7 mouse cellular contexts compared by ENCODE assay signal in genomic region chr15:95527948-95528861, GRCm38 (mm10). TPM values are rescaled to one million over a fixed set of nuclear protein-coding genes. Genes with fewer than 3 reads are reported as not detected.
DNase-seq lines count a peak whose midpoint lies in the region; ATAC-seq and TF ChIP-seq lines count a peak whose summit lies in the region.

TSS of gene Nell2 (minus strand) at chr15:95528559.

- no peak for TF ChIP-seq EP300 in heart, postnatal 0 days (IDR thresholded peaks at IDR 0.05; ENCODE audit: low read depth)

- no peaks in the 10 kb centered on the region for H3K36me3 ChIP-seq in ES-E14 (ENCODE audit: control insufficient read depth, insufficient read depth, low read length, poor library complexity, severe bottlenecking)
- H3K36me3 ChIP-seq in heart, postnatal 0 days (replicated peaks; ENCODE audit: control insufficient read depth, insufficient read depth, low read length) = no peaks in the 10 kb centered on the region
- no peaks in the 10 kb centered on the region for H3K36me3 ChIP-seq in midbrain, embryonic 16.5 days (ENCODE audit: control insufficient read depth, insufficient read depth, low read length)

- 0 out of 2 replicates have a peak within 1 kb of the TSS, but pooled peaks have one; percentile 31 for H3K9ac ChIP-seq in ES-E14 (ENCODE audit: insufficient read depth, low read depth, low read length, poor library complexity, severe bottlenecking)
- no peak within 1 kb of the TSS for H3K9ac ChIP-seq in heart, postnatal 0 days (replicated peaks; ENCODE audit: low read depth, low read length)
- peak within 1 kb of the TSS; percentile 88 for H3K9ac ChIP-seq in midbrain, embryonic 16.5 days (ENCODE audit: low read depth, low read length)

- DNase-seq in ES-E14 (ENCODE audit: low read depth, low spot score) (peak; percentile 50), ZHBTc4 (ENCODE audit: low read depth, low spot score) (peak; percentile 79)
- DNase-seq in embryo, embryonic 9.5 days (ENCODE audit: extremely low spot score) = peak; percentile 76
- DNase-seq in heart, postnatal 0 days (ENCODE audit: low spot score) = no peak
- peak; percentile 72 to 75 for DNase-seq in left cerebral cortex, adult 2 months (ENCODE audit: extremely low spot score in 1 of 2, low spot score in 2 of 2)
- DNase-seq in urinary bladder, postnatal 25 days (ENCODE audit: low spot score) = peak; percentile 6

- no peak for TF ChIP-seq CTCF in heart, postnatal 0 days (IDR thresholded peaks at IDR 0.05; ENCODE audit: low read depth)
- TF ChIP-seq CTCF in left cerebral cortex, adult 2 months (IDR thresholded peaks at IDR 0.05) = peak; percentile 36

- ATAC-seq in heart, postnatal 0 days (ENCODE audit: insufficient read depth, low read depth) = 0 out of 2 replicates have a peak, but pooled peaks have one; percentile 17
- ATAC-seq in midbrain, embryonic 16.5 days = peak; percentile 91

- no peak within 1 kb of the TSS for H3K27ac ChIP-seq in ES-E14 (ENCODE audit: insufficient read depth, low read depth, low read length, poor library complexity, severe bottlenecking)
- no peak within 1 kb of the TSS for H3K27ac ChIP-seq in heart, postnatal 0 days (ENCODE audit: low read depth)
- peak within 1 kb of the TSS; percentile 95 for H3K27ac ChIP-seq in left cerebral cortex, adult 2 months
- peak within 1 kb of the TSS; percentile 94 for H3K27ac ChIP-seq in midbrain, embryonic 16.5 days (ENCODE audit: low read length)

- under 1% methylated on average over 71 of the region's 95 CpGs for WGBS in heart, postnatal 0 days
- under 1% methylated on average over 82 of the region's 95 CpGs for WGBS in midbrain, embryonic 16.5 days

- peak within 1 kb of the TSS; percentile 58 to 82 for H3K4me3 ChIP-seq in ES-E14 (ENCODE audit: insufficient read depth in 1 of 2, low read depth in 1 of 2, low read length in 2 of 2, poor library complexity in 1 of 2, severe bottlenecking in 1 of 2)
- peak within 1 kb of the TSS; percentile 42 for H3K4me3 ChIP-seq in heart, postnatal 0 days (ENCODE audit: low read depth, low read length)
- peak within 1 kb of the TSS; percentile 60 for H3K4me3 ChIP-seq in left cerebral cortex, adult 2 months
- peak within 1 kb of the TSS; percentile 83 for H3K4me3 ChIP-seq in midbrain, embryonic 16.5 days (ENCODE audit: low read depth, low read length)

- H3K4me2 ChIP-seq in heart, postnatal 0 days (ENCODE audit: low read depth, low read length) = peak within 1 kb of the TSS; percentile 72
- peak within 1 kb of the TSS; percentile 79 for H3K4me2 ChIP-seq in midbrain, embryonic 16.5 days (ENCODE audit: low read length)

- H3K27me3 ChIP-seq in heart, postnatal 0 days (ENCODE audit: control insufficient read depth, insufficient read depth, low read length) = peaks cover 40% of the 10 kb centered on the region
- H3K27me3 ChIP-seq in midbrain, embryonic 16.5 days (ENCODE audit: control insufficient read depth, insufficient read depth, low read depth, low read length) = no peaks in the 10 kb centered on the region

- H3K9me3 ChIP-seq in ES-E14 (ENCODE audit: control insufficient read depth, insufficient read depth, low read depth, low read length) = no peaks in the 10 kb centered on the region
- H3K9me3 ChIP-seq in heart, postnatal 0 days (replicated peaks; ENCODE audit: control insufficient read depth, low read length) = no peaks in the 10 kb centered on the region
- H3K9me3 ChIP-seq in midbrain, embryonic 16.5 days (replicated peaks; ENCODE audit: control insufficient read depth, low read length, poor library complexity, severe bottlenecking) = no peaks in the 10 kb centered on the region

- no peaks in the 10 kb centered on the region for H3K4me1 ChIP-seq in ES-E14 (ENCODE audit: control insufficient read depth in 2 of 2, insufficient read depth in 2 of 2, low read length in 2 of 2, poor library complexity in 1 of 2)
- H3K4me1 ChIP-seq in heart, postnatal 0 days (ENCODE audit: control insufficient read depth, insufficient read depth) = no peaks in the 10 kb centered on the region; the same call in 1 of the 2 replicates
- peaks cover 9% of the 10 kb centered on the region for H3K4me1 ChIP-seq in midbrain, embryonic 16.5 days (ENCODE audit: control insufficient read depth, insufficient read depth, low read length)

- intact Hi-C loops in left cerebral cortex, adult 2 months (cut with DNase I) = loop anchor here (2.0 to 5.0 kb wide), 6 partner anchors 41 to 756 kb away; no protein-coding TSS in a partner anchor

- in situ Hi-C loops in ES-E14 (cut with MboI; ENCODE audit: low sequenced_read_pairs in 2 of 2, unreplicated experiment in 2 of 2) = no loop called here

TF ChIP-seq in ES-E14, 5 proteins besides CTCF, POLR2A, EP300 and RAD21:
- TF ChIP-seq ZNF384 (IDR thresholded peaks at IDR 0.05; ENCODE audit: low read depth, low read length) (no peak), CHD2 (IDR thresholded peaks at IDR 0.05; ENCODE audit: low read depth, low read length) (no peak), MAFK (IDR thresholded peaks at IDR 0.05; ENCODE audit: insufficient read depth, low read depth, low read length) (no peak), ZC3H11A (IDR thresholded peaks at IDR 0.05; ENCODE audit: borderline replicate concordance, low read depth, low read length) (no peak)
TF ChIP-seq in ES-E14: peak in this region for 0.

RNA-seq across cellular contexts. Expression of gene Nell2, which starts in this region (rescaled TPM):
- total RNA-seq in ES-E14 (2012; rRNA removed) = 1.6 and 3.4 TPM in 2 replicates
- 0.11 TPM in 1 of 2 replicates, not detected in the other for total RNA-seq in heart, postnatal 0 days (2014; rRNA removed; ENCODE audit: low replicate concordance)
- polyA plus RNA-seq in heart, postnatal 0 days (2015; fragmentation: Nextera tagmentation; extraction: Ambion mirVana) = 0.07 TPM in 1 of 2 replicates, not detected in the other
- total RNA-seq in left cerebral cortex, adult 2 months (2021) = 100 to 1,000 TPM; 466 to 500 TPM
- polyA plus RNA-seq in midbrain, embryonic 16.5 days (2015; fragmentation: Nextera tagmentation; extraction: Ambion mirVana) = 198 and 209 TPM in 2 replicates

Comparison
In these comparisons a context has a peak if more than half of its experiments do, and no peak if none do; other contexts are left out.
1. RNA of gene Nell2 (total RNA-seq): 466 to 500 TPM in left cerebral cortex, adult 2 months; 1.6 to 3.4 TPM in ES-E14 and 0.11 TPM in heart, postnatal 0 days; every median in the first group is over 100 times any median in the second.
2. RNA of gene Nell2 (polyA plus RNA-seq): 198 to 209 TPM in midbrain, embryonic 16.5 days; 0.07 TPM in heart, postnatal 0 days; every median in the first group is over 100 times any median in the second.
3. Peak in ATAC-seq, H3K4me3 ChIP-seq and H3K4me2 ChIP-seq in heart, postnatal 0 days; RNA of the gene not detected or under 1 TPM.
4. H3K27ac ChIP-seq: peak in left cerebral cortex, adult 2 months (single experiment) and midbrain, embryonic 16.5 days (single experiment); none in ES-E14 (single experiment) and heart, postnatal 0 days (single experiment).
5. Peak in every context shown above with its lines, with median percentiles within 50 percentile points of each other: H3K4me3 ChIP-seq.